Comparison of ENCODE assay signal across 13 mouse cellular contexts in genomic region chr12:69476131-69476530, GRCm38 (mm10).
DNase-seq lines count a peak whose midpoint lies in the region; ATAC-seq and TF ChIP-seq lines count a peak whose summit lies in the region.
"Had no signal": no experiment of that assay in that cellular context is flagged by ENCODE, and none has a peak within 500 bp of the region (broad histone marks: within the 10 kb centered on the region; RNA-seq: fewer than 3 reads in every experiment).

No protein-coding gene starts in this region.

- no peak overlapping the region for H3K4me3 ChIP-seq in forebrain, embryonic 12.5 days (replicated peaks)
- no peak overlapping the region for H3K4me3 ChIP-seq in forebrain, embryonic 13.5 days
- no peak overlapping the region for H3K4me3 ChIP-seq in midbrain, embryonic 11.5 days (ENCODE audit: low read depth, low read length)
- no peak overlapping the region for H3K4me3 ChIP-seq in midbrain, embryonic 15.5 days
- no peak overlapping the region for H3K4me3 ChIP-seq in limb, embryonic 14.5 days (replicated peaks; ENCODE audit: low read length)
- H3K4me3 ChIP-seq: left cerebral cortex, adult 2 months; liver, embryonic 13.5 days had no signal

- no peak for ATAC-seq in forebrain, embryonic 12.5 days (ENCODE audit: low FRiP score)
- ATAC-seq in forebrain, embryonic 13.5 days, result no peak
- no peak for ATAC-seq in midbrain, embryonic 11.5 days (ENCODE audit: low FRiP score)
- no peak for ATAC-seq in midbrain, embryonic 15.5 days (replicated peaks)
- ATAC-seq in limb, embryonic 14.5 days (ENCODE audit: low FRiP score, low read depth), result no peak

- no peaks in the 10 kb centered on the region for H3K27me3 ChIP-seq in forebrain, embryonic 12.5 days
- no peaks in the 10 kb centered on the region for H3K27me3 ChIP-seq in forebrain, embryonic 13.5 days
- no peaks in the 10 kb centered on the region; the same call in 1 of the 2 replicates for H3K27me3 ChIP-seq in midbrain, embryonic 11.5 days (ENCODE audit: control insufficient read depth, insufficient read depth, low read length)
- H3K27me3 ChIP-seq in midbrain, embryonic 15.5 days (replicated peaks), result no peaks in the 10 kb centered on the region
- no peaks in the 10 kb centered on the region for H3K27me3 ChIP-seq in limb, embryonic 14.5 days (ENCODE audit: control insufficient read depth, insufficient read depth, low read length)
- H3K27me3 ChIP-seq: heart, embryonic 13.5 days; liver, embryonic 13.5 days had no signal

- H3K36me3 ChIP-seq in forebrain, embryonic 12.5 days (replicated peaks), result no peaks in the 10 kb centered on the region
- no peaks in the 10 kb centered on the region for H3K36me3 ChIP-seq in forebrain, embryonic 13.5 days (ENCODE audit: poor library complexity, severe bottlenecking)
- H3K36me3 ChIP-seq in midbrain, embryonic 11.5 days (ENCODE audit: control insufficient read depth, insufficient read depth, low read length), result no peaks in the 10 kb centered on the region
- no peaks in the 10 kb centered on the region for H3K36me3 ChIP-seq in midbrain, embryonic 15.5 days (replicated peaks)
- H3K36me3 ChIP-seq in limb, embryonic 14.5 days (ENCODE audit: control insufficient read depth, insufficient read depth, low read length), result no peaks in the 10 kb centered on the region
- H3K36me3 ChIP-seq: heart, embryonic 13.5 days; liver, embryonic 13.5 days had no signal

- 69% methylated on average over 4 of the region's 4 CpGs for WGBS in forebrain, embryonic 12.5 days
- WGBS in forebrain, embryonic 13.5 days, result 68% methylated on average over 4 of the region's 4 CpGs
- WGBS in midbrain, embryonic 11.5 days, result 71% methylated on average over 4 of the region's 4 CpGs
- 79% methylated on average over 4 of the region's 4 CpGs for WGBS in midbrain, embryonic 15.5 days
- WGBS in limb, embryonic 14.5 days, result 69% methylated on average over 4 of the region's 4 CpGs

- H3K4me2 ChIP-seq in forebrain, embryonic 12.5 days, result peak overlapping the region; percentile 47; the same call in 1 of the 2 replicates
- H3K4me2 ChIP-seq in forebrain, embryonic 13.5 days, result no peak overlapping the region
- H3K4me2 ChIP-seq in midbrain, embryonic 11.5 days, result no peak overlapping the region
- H3K4me2 ChIP-seq in midbrain, embryonic 15.5 days, result no peak overlapping the region
- H3K4me2 ChIP-seq in limb, embryonic 14.5 days (replicated peaks; ENCODE audit: low read depth, low read length, severe bottlenecking), result peak overlapping the region; percentile 35; the same call in 1 of the 2 replicates

- TF ChIP-seq CTCF in brain, embryonic 14.5 days (IDR thresholded peaks at IDR 0.05; ENCODE audit: borderline replicate concordance, extremely low read depth, insufficient read depth, insufficient read length), result no peak

- DNase-seq in midbrain, embryonic 11.5 days (ENCODE audit: low spot score, missing footprints), result peak; percentile 83
- peak; percentile 40 for DNase-seq in brain, embryonic 14.5 days (ENCODE audit: low read depth)
- DNase-seq in limb, embryonic 14.5 days (ENCODE audit: low spot score), result no peak
- DNase-seq in gastrocnemius, postnatal 10 days, result no peak
- no peak for DNase-seq in left cerebral cortex, adult 18-20 months (ENCODE audit: low spot score in 2 of 2)
- DNase-seq: kidney, adult 9 months; liver, embryonic 13.5 days; lung, postnatal 10 days had no signal

- H3K4me1 ChIP-seq in forebrain, embryonic 12.5 days, result peaks cover 36% of the 10 kb centered on the region
- peaks cover 26% of the 10 kb centered on the region for H3K4me1 ChIP-seq in forebrain, embryonic 13.5 days
- peaks cover 11% of the 10 kb centered on the region for H3K4me1 ChIP-seq in midbrain, embryonic 11.5 days (ENCODE audit: control insufficient read depth, insufficient read depth, low read length)
- peaks cover 19% of the 10 kb centered on the region for H3K4me1 ChIP-seq in midbrain, embryonic 15.5 days
- H3K4me1 ChIP-seq in limb, embryonic 14.5 days (ENCODE audit: control insufficient read depth, insufficient read depth, low read length), result peaks cover 54% of the 10 kb centered on the region

- H3K27ac ChIP-seq in forebrain, embryonic 12.5 days, result no peak overlapping the region
- H3K27ac ChIP-seq in forebrain, embryonic 13.5 days, result no peak overlapping the region
- H3K27ac ChIP-seq in midbrain, embryonic 11.5 days (ENCODE audit: low read depth, low read length), result no peak overlapping the region
- no peak overlapping the region for H3K27ac ChIP-seq in midbrain, embryonic 15.5 days
- peak overlapping the region; percentile 92 for H3K27ac ChIP-seq in limb, embryonic 14.5 days (replicated peaks; ENCODE audit: low read depth, low read length)
- H3K27ac ChIP-seq: heart, embryonic 13.5 days; liver, embryonic 13.5 days had no signal

- TF ChIP-seq POLR2A in brain, embryonic 14.5 days (IDR thresholded peaks at IDR 0.05; ENCODE audit: borderline replicate concordance, extremely low read depth, insufficient read depth, insufficient read length, poor library complexity, severe bottlenecking), result no peak
- no peak for TF ChIP-seq POLR2A in limb, embryonic 14.5 days (IDR thresholded peaks at IDR 0.05; ENCODE audit: borderline replicate concordance, extremely low read depth, insufficient read depth, insufficient read length)

- H3K9me3 ChIP-seq in forebrain, embryonic 12.5 days, result no peaks in the 10 kb centered on the region
- no peaks in the 10 kb centered on the region for H3K9me3 ChIP-seq in forebrain, embryonic 13.5 days (replicated peaks)
- H3K9me3 ChIP-seq in midbrain, embryonic 11.5 days (ENCODE audit: control insufficient read depth, low read length), result no peaks in the 10 kb centered on the region
- H3K9me3 ChIP-seq in midbrain, embryonic 15.5 days, result no peaks in the 10 kb centered on the region
- H3K9me3 ChIP-seq in limb, embryonic 14.5 days (ENCODE audit: control insufficient read depth, low read length), result no peaks in the 10 kb centered on the region
- H3K9me3 ChIP-seq: heart, embryonic 13.5 days; liver, embryonic 13.5 days had no signal

- H3K9ac ChIP-seq in forebrain, embryonic 12.5 days, result no peak overlapping the region
- H3K9ac ChIP-seq in forebrain, embryonic 13.5 days, result no peak overlapping the region
- H3K9ac ChIP-seq in midbrain, embryonic 11.5 days (ENCODE audit: low read length), result no peak overlapping the region
- no peak overlapping the region for H3K9ac ChIP-seq in midbrain, embryonic 15.5 days
- no peak overlapping the region for H3K9ac ChIP-seq in limb, embryonic 14.5 days (ENCODE audit: low read depth, low read length, severe bottlenecking)
- H3K9ac ChIP-seq: heart, embryonic 13.5 days; liver, embryonic 13.5 days had no signal

Comparison
In these comparisons a context has a peak if more than half of its experiments do, and no peak if none do; other contexts are left out.
1. H3K4me2 ChIP-seq: peak in forebrain, embryonic 12.5 days (single experiment) and limb, embryonic 14.5 days (single experiment); none in forebrain, embryonic 13.5 days (single experiment), midbrain, embryonic 11.5 days (single experiment) and midbrain, embryonic 15.5 days (single experiment).
2. DNase-seq: peak in midbrain, embryonic 11.5 days (single experiment) and brain, embryonic 14.5 days (single experiment); none in limb, embryonic 14.5 days (single experiment), gastrocnemius, postnatal 10 days (single experiment) and left cerebral cortex, adult 18-20 months (0 of 2).